Mouse (Mus musculus) brain, adult 10 weeks (tissue): ENCODE data around the gene Olfr860. TPM values are rescaled to one million over a fixed set of nuclear protein-coding genes. Genes with fewer than 3 reads are reported as not detected.

Experiments
- polyA plus RNA-seq: library from polyadenylated mRNA; stranded (reverse); fragments of 350-450 nt; fragmentation: Illumina TruSeq; extraction: RNeasy Lipid Tissue Mini Kit (QIAGEN cat#74804); gene quantifications from one replicate; pipeline ENCODE4 v1.2.3, GENCODE M21; 2015; ENCODE audit warnings: low read depth, low replicate concordance

The Olfr860 gene
- polyA plus RNA-seq, result not detected

DNA sequence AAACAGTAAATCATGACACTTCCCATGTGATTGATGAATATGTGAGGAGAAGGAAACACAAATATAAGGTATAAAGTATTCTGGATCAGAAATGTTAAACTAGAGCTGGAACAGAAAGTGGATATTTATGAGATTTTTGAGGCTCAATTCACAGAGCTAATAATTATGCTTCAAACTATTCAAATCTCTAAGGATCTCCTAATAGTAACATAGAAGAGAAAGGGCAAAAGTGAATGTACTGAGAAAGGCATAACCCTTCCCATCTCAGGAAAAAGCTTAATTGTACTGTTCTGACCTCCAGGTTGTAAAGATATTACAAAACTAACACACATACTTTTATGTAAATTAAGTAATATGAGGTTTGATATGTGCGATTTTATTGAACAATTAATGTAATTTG, at the start of gene Olfr860:
Gene Olfr860 (minus strand): TSS at position 101 of the 400 bp plus-strand sequence.

GRCm38 (mm10) chr9:19887904-19888303, 38.4 kb upstream of the Olfr860 start, which contains the start of gene Olfr862:
Gene Olfr862, minus strand, starts transcription at chr9:19888004.

GRCm38 (mm10) chr9:19804606-19805005, 44.9 kb downstream of the Olfr860 start, which contains the start of gene Olfr859:
Gene Olfr859, plus strand, starts transcription at chr9:19804906.

Other genes starting within 250 kb of the Olfr860 start
- 23.6 TPM for gene Zfp317, start 227.6 kb downstream of the Olfr860 start, polyA plus RNA-seq
- gene Olfr857, start 140.3 kb downstream of the Olfr860 start, polyA plus RNA-seq, result not detected
- gene Olfr58, start 69.5 kb downstream of the Olfr860 start, polyA plus RNA-seq, result not detected
- not detected for gene Olfr859, start 44.8 kb downstream of the Olfr860 start, polyA plus RNA-seq
- not detected for gene Olfr862, start 38.3 kb upstream of the Olfr860 start, polyA plus RNA-seq
- gene Olfr77, start 67.1 kb upstream of the Olfr860 start, polyA plus RNA-seq, result not detected
- gene Olfr866, start 178.3 kb upstream of the Olfr860 start, polyA plus RNA-seq, result not detected
- gene Olfr867, start 207.8 kb upstream of the Olfr860 start, polyA plus RNA-seq, result not detected
- gene Olfr868, start 248.9 kb upstream of the Olfr860 start, polyA plus RNA-seq, result not detected